Mouse (Mus musculus) G1E (cell line): ENCODE measurements around the gene Mzt1.

Experiments used
- CTCF ChIP-seq: IDR thresholded peaks from 2 replicates; pipeline ENCODE4 v1.5.1; 2012; ENCODE audit warnings: low read depth, low read length, inconsistent platforms, mixed read lengths
- GATA2 ChIP-seq: IDR thresholded peaks from 2 replicates; pipeline ENCODE4 v1.6.1; 2012; ENCODE audit warnings: low read depth, low read length, inconsistent platforms, borderline replicate concordance

- no peak for TF ChIP-seq CTCF
- no peak for TF ChIP-seq GATA2
Measured at GRCm38 (mm10) chr14:99060616-99061015, 14.7 kb upstream of the Mzt1 start.
